In the genomic region with DNA sequence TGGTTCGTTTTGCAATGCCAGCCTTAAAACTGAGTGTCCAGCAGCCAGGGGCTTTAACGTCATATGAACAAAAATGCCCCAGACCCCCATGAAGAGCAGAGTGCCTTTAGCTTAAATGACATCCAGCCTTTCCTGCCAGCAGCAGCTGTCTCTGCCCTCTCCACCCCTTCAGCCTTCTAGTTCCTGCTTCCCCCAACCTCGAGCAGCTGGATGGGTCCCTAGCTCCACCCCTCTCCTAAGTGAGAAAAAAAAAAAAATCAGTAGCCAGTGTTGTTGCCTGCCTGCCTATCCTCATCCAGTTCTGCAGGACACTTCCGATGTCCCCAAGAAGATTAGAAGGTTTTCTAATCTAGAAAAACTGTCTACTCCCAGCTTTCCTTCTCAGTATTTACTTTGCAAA, we compare ENCODE assay signal across 9 mouse cellular contexts.
DNase-seq lines count a peak whose midpoint lies in the region; ATAC-seq lines count a peak whose summit lies in the region.
"Had no signal": no experiment of that assay in that cellular context is flagged by ENCODE, and none has a peak within 500 bp of the region (broad histone marks: within the 10 kb centered on the region; RNA-seq: fewer than 3 reads in every experiment).

No protein-coding gene starts in this region.

- H3K4me3 ChIP-seq in midbrain, embryonic 10.5 days, result no peak overlapping the region
- no peak overlapping the region for H3K4me3 ChIP-seq in midbrain, embryonic 16.5 days (ENCODE audit: low read depth, low read length)
- no peak overlapping the region for H3K4me3 ChIP-seq in intestine, embryonic 16.5 days (ENCODE audit: low read length)

- peak; percentile 72 for DNase-seq in embryo, embryonic 10 days (ENCODE audit: low spot score)
- no peak for DNase-seq in embryo, embryonic 9.5 days (ENCODE audit: extremely low spot score)
- DNase-seq in midbrain, embryonic 10.5 days (ENCODE audit: low spot score), result peak; percentile 36
- DNase-seq in retina, postnatal 1 day, result peak; percentile 76
- DNase-seq in MN1 (ENCODE audit: low spot score), result no peak
- DNase-seq in ovary, postnatal 36 days (ENCODE audit: low spot score), result no peak
- DNase-seq: spleen, adult 18-20 months had no signal

- no peak for ATAC-seq in midbrain, embryonic 16.5 days
- ATAC-seq in intestine, embryonic 16.5 days, result no peak

- H3K9ac ChIP-seq in midbrain, embryonic 16.5 days (ENCODE audit: low read depth, low read length), result no peak overlapping the region
- no peak overlapping the region for H3K9ac ChIP-seq in intestine, embryonic 16.5 days (ENCODE audit: low read depth, low read length)

- peak overlapping the region; percentile 93 for H3K27ac ChIP-seq in midbrain, embryonic 10.5 days (replicated peaks)
- no peak overlapping the region for H3K27ac ChIP-seq in midbrain, embryonic 16.5 days (ENCODE audit: low read length)
- H3K27ac ChIP-seq in intestine, embryonic 16.5 days (ENCODE audit: low read length), result peak overlapping the region; percentile 95

- H3K4me1 ChIP-seq in midbrain, embryonic 10.5 days, result peaks cover 76% of the 10 kb centered on the region
- peaks cover 43% of the 10 kb centered on the region for H3K4me1 ChIP-seq in midbrain, embryonic 16.5 days (ENCODE audit: control insufficient read depth, insufficient read depth, low read length)
- H3K4me1 ChIP-seq in intestine, embryonic 16.5 days (ENCODE audit: control insufficient read depth, insufficient read depth, low read length), result peaks cover 43% of the 10 kb centered on the region

- no peak overlapping the region for H3K4me2 ChIP-seq in midbrain, embryonic 16.5 days (ENCODE audit: low read length)
- no peak overlapping the region for H3K4me2 ChIP-seq in intestine, embryonic 16.5 days (ENCODE audit: low read depth, low read length)

- H3K9me3 ChIP-seq in midbrain, embryonic 10.5 days (replicated peaks), result no peaks in the 10 kb centered on the region
- no peaks in the 10 kb centered on the region for H3K9me3 ChIP-seq in midbrain, embryonic 16.5 days (replicated peaks; ENCODE audit: control insufficient read depth, low read length, poor library complexity, severe bottlenecking)
- H3K9me3 ChIP-seq in intestine, embryonic 16.5 days (ENCODE audit: control insufficient read depth, low read length), result no peaks in the 10 kb centered on the region

- peaks cover 32% of the 10 kb centered on the region for H3K36me3 ChIP-seq in midbrain, embryonic 10.5 days
- no peaks in the 10 kb centered on the region for H3K36me3 ChIP-seq in midbrain, embryonic 16.5 days (ENCODE audit: control insufficient read depth, insufficient read depth, low read length)
- no peaks in the 10 kb centered on the region for H3K36me3 ChIP-seq in intestine, embryonic 16.5 days (ENCODE audit: control insufficient read depth, insufficient read depth, low read length)

- H3K27me3 ChIP-seq in midbrain, embryonic 10.5 days (ENCODE audit: low read depth, poor library complexity, severe bottlenecking), result no peaks in the 10 kb centered on the region
- no peaks in the 10 kb centered on the region for H3K27me3 ChIP-seq in midbrain, embryonic 16.5 days (ENCODE audit: control insufficient read depth, insufficient read depth, low read depth, low read length)
- H3K27me3 ChIP-seq in intestine, embryonic 16.5 days (replicated peaks; ENCODE audit: control insufficient read depth, insufficient read depth, low read length), result no peaks in the 10 kb centered on the region

- 32% methylated on average over 4 of the region's 4 CpGs for WGBS in midbrain, embryonic 10.5 days
- WGBS in midbrain, embryonic 16.5 days, result 23% methylated on average over 4 of the region's 4 CpGs
- WGBS in intestine, embryonic 16.5 days, result 35% methylated on average over 4 of the region's 4 CpGs

Comparison
In these comparisons a context has a peak if more than half of its experiments do, and no peak if none do; other contexts are left out.
1. DNase-seq: peak in embryo, embryonic 10 days (single experiment), midbrain, embryonic 10.5 days (single experiment) and retina, postnatal 1 day (single experiment); none in embryo, embryonic 9.5 days (single experiment), MN1 (single experiment) and ovary, postnatal 36 days (single experiment).